Mouse (Mus musculus) left cerebral cortex, adult 11 months (tissue): ENCODE results near the gene Pqbp1.

Experiments
- DNase-seq: peaks from one replicate; pipeline ENCODE4 v3.0.0; 2022; ENCODE audit warnings: low spot score

The Pqbp1 gene

GRCm38 (mm10) chrX:7878495-7878894 lies 20.6 kb downstream of the Pqbp1 start:
- DNase-seq = no peak

GRCm38 (mm10) chrX:7878007-7878419 lies 21.1 kb downstream of the Pqbp1 start, which contains the start of gene Pim2:
Gene Pim2 (plus strand): TSS chrX:7878262.
- peak; percentile 82 for DNase-seq

GRCm38 (mm10) chrX:7869826-7870225 lies 29.2 kb downstream of the Pqbp1 start:
- no peak for DNase-seq

- no peak for DNase-seq
Measured at GRCm38 (mm10) chrX:7868506-7868905, 30.6 kb downstream of the Pqbp1 start.

GRCm38 (mm10) chrX:7867141-7867540 lies 31.9 kb downstream of the Pqbp1 start:
- DNase-seq = no peak

GRCm38 (mm10) chrX:7865786-7866185 lies 33.3 kb downstream of the Pqbp1 start:
- no peak for DNase-seq

GRCm38 (mm10) chrX:7865343-7865742 lies 33.7 kb downstream of the Pqbp1 start:
- DNase-seq = no peak

GRCm38 (mm10) chrX:7864551-7864950 lies 34.5 kb downstream of the Pqbp1 start:
- no peak for DNase-seq

- no peak for DNase-seq
Measured at GRCm38 (mm10) chrX:7863181-7863580, 35.9 kb downstream of the Pqbp1 start.

GRCm38 (mm10) chrX:7859191-7859753 lies 39.8 kb downstream of the Pqbp1 start:
- DNase-seq = no peak

GRCm38 (mm10) chrX:7854578-7854977 lies 44.5 kb downstream of the Pqbp1 start:
- DNase-seq = no peak

GRCm38 (mm10) chrX:7847845-7848244 lies 51.2 kb downstream of the Pqbp1 start:
- no peak for DNase-seq
